Mouse (Mus musculus): ENCODE data around the gene Chrnb2. TPM values are rescaled to one million over a fixed set of nuclear protein-coding genes. Genes with fewer than 3 reads are reported as not detected.
"Not testable (repeated sequence)": the region's sequence is repeated elsewhere in the genome, so short reads cannot be mapped to it uniquely, and the experiment has no call there.

Gene Chrnb2
- polyA plus RNA-seq, 1 experiment, result 2.8 TPM

DNA sequence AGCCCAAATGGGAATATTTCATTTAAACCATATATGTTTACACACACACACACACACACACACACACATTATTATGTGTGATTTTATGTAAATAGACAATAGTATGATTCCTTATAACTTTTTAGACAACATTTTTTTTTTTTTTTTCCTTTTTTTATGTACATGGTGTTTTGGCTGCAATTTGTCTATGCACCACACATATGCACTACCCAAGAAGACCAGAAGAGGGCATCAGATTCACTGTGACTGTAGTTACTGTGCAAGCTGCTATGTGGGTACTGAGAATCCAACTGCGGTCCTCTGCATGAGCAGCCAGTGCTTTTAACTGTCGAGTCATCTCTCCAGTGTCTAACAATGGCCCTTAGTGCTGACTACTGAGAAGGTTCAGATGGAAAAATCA, 42.3 kb upstream of the Chrnb2 start:
- DNase-seq, result no peak
- Histone ChIP-seq H3K27me3 (ENCODE audit: control insufficient read depth, insufficient read depth, low read length) (no peaks in the 10 kb centered on the region), H3K4me1 (replicated peaks; ENCODE audit: control insufficient read depth, insufficient read depth, low read length) (no peaks in the 10 kb centered on the region), H3K4me3 (ENCODE audit: control insufficient read depth, insufficient read depth, low read length) (no peak overlapping the region), H3K27ac (ENCODE audit: control insufficient read depth, insufficient read depth, low read length) (no peak overlapping the region), H3K36me3 (ENCODE audit: control insufficient read depth, insufficient read depth, low read length) (no peaks in the 10 kb centered on the region)
- TF ChIP-seq POLR2A (IDR thresholded peaks at IDR 0.05; ENCODE audit: control insufficient read depth, extremely low read depth, insufficient read depth, low read length, poor library complexity), result no peak
- TF ChIP-seq CTCF (IDR thresholded peaks at IDR 0.05; ENCODE audit: borderline replicate concordance, control insufficient read depth, extremely low read depth, insufficient read depth, low read length, poor library complexity), result no peak
- 96% methylated on average over 2 of the region's 2 CpGs for WGBS

DNA sequence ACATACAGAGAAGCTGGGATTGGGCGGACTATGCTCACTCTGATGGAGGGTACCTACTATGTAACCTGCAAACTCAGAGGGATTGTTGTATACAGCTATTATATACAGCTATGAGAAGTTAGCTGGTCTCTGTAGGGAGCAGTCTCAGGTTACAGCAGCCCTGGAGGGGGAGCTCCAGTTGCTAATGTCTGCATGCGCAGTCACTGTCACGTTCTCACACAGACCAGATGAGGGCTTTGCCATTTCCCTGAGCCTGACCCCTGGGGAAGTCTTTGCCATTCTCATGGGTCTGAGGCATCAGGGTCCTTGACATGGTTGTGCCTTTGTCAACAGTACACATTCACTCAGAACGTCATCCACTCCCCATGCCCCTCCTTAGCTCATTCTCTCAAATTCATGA, 40.7 kb upstream of the Chrnb2 start:
- Histone ChIP-seq H3K4me3 (ENCODE audit: control insufficient read depth, insufficient read depth, low read length) (no peak overlapping the region), H3K36me3 (ENCODE audit: control insufficient read depth, insufficient read depth, low read length) (no peaks in the 10 kb centered on the region), H3K4me1 (replicated peaks; ENCODE audit: control insufficient read depth, insufficient read depth, low read length) (0 out of 2 replicates have a peak, but pooled peaks cover 2% of the 10 kb centered on the region), H3K27ac (ENCODE audit: control insufficient read depth, insufficient read depth, low read length) (no peak overlapping the region), H3K27me3 (ENCODE audit: control insufficient read depth, insufficient read depth, low read length) (no peaks in the 10 kb centered on the region)
- 94% methylated on average over 4 of the region's 4 CpGs for WGBS
- DNase-seq, result no peak
- TF ChIP-seq POLR2A (IDR thresholded peaks at IDR 0.05; ENCODE audit: control insufficient read depth, extremely low read depth, insufficient read depth, low read length, poor library complexity) (no peak), CTCF (IDR thresholded peaks at IDR 0.05; ENCODE audit: borderline replicate concordance, control insufficient read depth, extremely low read depth, insufficient read depth, low read length, poor library complexity) (no peak)

DNA sequence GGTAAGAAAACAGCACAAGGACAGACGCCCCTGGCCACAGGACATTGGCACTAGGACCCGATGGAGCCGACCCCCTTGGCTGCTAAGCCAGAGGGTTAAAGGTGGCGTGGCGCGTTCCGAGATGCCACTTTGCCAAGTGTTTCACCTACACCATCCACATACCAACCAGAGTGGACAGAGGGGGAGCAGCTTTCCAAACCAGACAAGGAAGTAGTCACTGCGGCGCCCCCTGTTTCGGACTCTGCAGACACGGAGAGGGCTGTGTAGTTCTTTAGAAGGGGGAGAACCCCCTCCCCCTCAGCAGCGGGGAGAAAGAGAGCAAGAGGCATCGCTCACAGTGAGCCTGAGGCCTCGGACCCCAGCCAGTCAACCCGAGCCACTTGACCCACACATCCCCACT, 38.4 kb upstream of the Chrnb2 start:
- H3K27ac ChIP-seq (ENCODE audit: control insufficient read depth, insufficient read depth, low read length), result no peak overlapping the region
- TF ChIP-seq CTCF (IDR thresholded peaks at IDR 0.05; ENCODE audit: borderline replicate concordance, control insufficient read depth, extremely low read depth, insufficient read depth, low read length, poor library complexity), result no peak
- no peak for TF ChIP-seq POLR2A (IDR thresholded peaks at IDR 0.05; ENCODE audit: control insufficient read depth, extremely low read depth, insufficient read depth, low read length, poor library complexity)
- H3K36me3 ChIP-seq (ENCODE audit: control insufficient read depth, insufficient read depth, low read length), result no peaks in the 10 kb centered on the region
- H3K4me1 ChIP-seq (replicated peaks; ENCODE audit: control insufficient read depth, insufficient read depth, low read length), result 0 out of 2 replicates have a peak, but pooled peaks cover 2% of the 10 kb centered on the region
- DNase-seq, result no peak
- H3K4me3 ChIP-seq (ENCODE audit: control insufficient read depth, insufficient read depth, low read length), result no peak overlapping the region
- WGBS, result 92% methylated on average over 15 of the region's 15 CpGs
- H3K27me3 ChIP-seq (ENCODE audit: control insufficient read depth, insufficient read depth, low read length), result no peaks in the 10 kb centered on the region

DNA sequence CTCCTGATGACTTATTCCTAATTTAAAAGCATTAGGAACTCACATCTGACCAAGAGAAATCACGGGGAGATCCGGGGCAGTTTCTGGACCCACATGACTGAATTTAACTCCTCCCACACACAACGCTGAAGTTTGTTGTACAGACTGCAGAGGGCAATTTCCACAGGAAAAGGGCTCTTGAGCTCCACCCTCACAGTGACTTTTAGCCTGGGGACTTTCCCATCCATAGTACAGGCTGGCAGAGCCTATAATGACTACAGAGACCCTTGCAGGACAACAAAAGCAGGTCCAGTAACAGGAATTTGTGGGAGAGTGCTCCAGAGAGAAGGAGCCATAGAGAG, 37.0 kb upstream of the Chrnb2 start:
- H3K36me3 ChIP-seq (ENCODE audit: control insufficient read depth, insufficient read depth, low read length), result no peaks in the 10 kb centered on the region
- H3K27ac ChIP-seq (ENCODE audit: control insufficient read depth, insufficient read depth, low read length), result no peak overlapping the region
- no peaks in the 10 kb centered on the region for H3K27me3 ChIP-seq (ENCODE audit: control insufficient read depth, insufficient read depth, low read length)
- TF ChIP-seq POLR2A (IDR thresholded peaks at IDR 0.05; ENCODE audit: control insufficient read depth, extremely low read depth, insufficient read depth, low read length, poor library complexity) (no peak), CTCF (IDR thresholded peaks at IDR 0.05; ENCODE audit: borderline replicate concordance, control insufficient read depth, extremely low read depth, insufficient read depth, low read length, poor library complexity) (no peak)
- H3K4me3 ChIP-seq (ENCODE audit: control insufficient read depth, insufficient read depth, low read length), result no peak overlapping the region
- 0% methylated on average over 3 of the region's 3 CpGs for WGBS
- 0 out of 2 replicates have a peak, but pooled peaks cover 2% of the 10 kb centered on the region for H3K4me1 ChIP-seq (replicated peaks; ENCODE audit: control insufficient read depth, insufficient read depth, low read length)
- DNase-seq, result no peak

DNA sequence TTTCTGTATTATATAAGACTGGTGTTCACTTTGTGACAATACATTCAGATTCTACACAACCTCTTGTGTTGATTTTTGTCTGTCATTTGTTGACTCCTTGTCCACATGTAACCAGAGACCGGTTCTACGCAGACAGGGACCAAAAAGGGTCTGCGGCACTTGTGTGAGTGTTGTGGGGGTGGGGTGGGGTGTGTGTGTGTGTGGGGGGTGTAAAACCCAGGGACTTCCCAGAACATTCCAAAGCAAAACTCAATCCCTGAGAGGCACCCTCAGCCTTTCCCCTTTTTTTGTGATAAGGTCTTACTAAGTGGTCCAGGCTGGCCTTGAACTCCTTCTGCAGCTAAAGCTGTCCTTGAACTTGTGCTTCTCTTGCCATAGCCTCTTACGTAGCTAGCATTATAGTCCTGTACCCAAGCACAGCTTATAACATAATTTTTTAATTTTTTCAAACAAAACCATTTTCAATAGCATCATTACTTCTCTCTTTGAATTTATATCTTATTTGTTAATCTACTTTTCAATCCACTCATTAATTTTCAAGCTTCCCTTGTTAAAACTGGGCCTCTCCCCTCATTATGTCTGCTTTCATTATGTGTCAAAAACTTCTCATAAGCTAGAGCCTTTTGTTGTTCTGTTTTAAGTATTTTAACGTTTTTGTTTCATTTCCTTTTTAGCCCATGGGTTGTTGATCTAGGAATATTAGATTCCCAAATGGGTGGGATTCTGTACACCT, 36.5 kb upstream of the Chrnb2 start:
- 77% methylated on average over 5 of the region's 5 CpGs for WGBS

DNA sequence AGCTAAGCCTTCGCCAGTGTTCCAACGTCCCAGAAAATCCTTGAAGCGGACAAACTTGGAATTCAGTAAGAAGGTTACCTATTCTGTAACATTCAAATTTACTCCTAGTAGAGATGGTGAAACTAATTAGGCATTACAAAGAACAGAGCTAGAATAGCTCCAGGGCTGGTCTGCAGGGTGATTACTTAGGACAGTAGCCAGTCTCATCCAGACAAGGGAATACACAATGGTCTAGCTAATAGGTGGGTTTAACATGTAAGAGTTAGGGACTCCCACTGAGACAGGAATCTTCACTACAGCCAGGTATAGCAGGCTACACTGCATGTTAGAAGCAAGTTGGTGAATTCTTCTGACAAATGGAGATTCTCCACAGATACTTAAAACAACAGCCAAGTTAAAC, 35.6 kb upstream of the Chrnb2 start:
- 96% methylated on average over 3 of the region's 3 CpGs for WGBS
- not testable (repeated sequence) for H3K27me3 ChIP-seq (ENCODE audit: control insufficient read depth, insufficient read depth, low read length); H3K4me1 ChIP-seq (replicated peaks; ENCODE audit: control insufficient read depth, insufficient read depth, low read length); H3K36me3 ChIP-seq (ENCODE audit: control insufficient read depth, insufficient read depth, low read length); H3K27ac ChIP-seq (ENCODE audit: control insufficient read depth, insufficient read depth, low read length); H3K4me3 ChIP-seq (ENCODE audit: control insufficient read depth, insufficient read depth, low read length); DNase-seq

More for the DNA sequence above, 36.5 kb upstream of the Chrnb2 start:
- Histone ChIP-seq H3K36me3 (ENCODE audit: control insufficient read depth, insufficient read depth, low read length) (no peaks in the 10 kb centered on the region), H3K27me3 (ENCODE audit: control insufficient read depth, insufficient read depth, low read length) (no peaks in the 10 kb centered on the region), H3K4me3 (ENCODE audit: control insufficient read depth, insufficient read depth, low read length) (no peak overlapping the region), H3K4me1 (replicated peaks; ENCODE audit: control insufficient read depth, insufficient read depth, low read length) (peaks cover 6% of the 10 kb centered on the region; the same call in 1 of the 2 replicates), H3K27ac (ENCODE audit: control insufficient read depth, insufficient read depth, low read length) (no peak overlapping the region)
- TF ChIP-seq CTCF (IDR thresholded peaks at IDR 0.05; ENCODE audit: borderline replicate concordance, control insufficient read depth, extremely low read depth, insufficient read depth, low read length, poor library complexity) (no peak), POLR2A (IDR thresholded peaks at IDR 0.05; ENCODE audit: control insufficient read depth, extremely low read depth, insufficient read depth, low read length, poor library complexity) (no peak)
- no peak for DNase-seq

DNA sequence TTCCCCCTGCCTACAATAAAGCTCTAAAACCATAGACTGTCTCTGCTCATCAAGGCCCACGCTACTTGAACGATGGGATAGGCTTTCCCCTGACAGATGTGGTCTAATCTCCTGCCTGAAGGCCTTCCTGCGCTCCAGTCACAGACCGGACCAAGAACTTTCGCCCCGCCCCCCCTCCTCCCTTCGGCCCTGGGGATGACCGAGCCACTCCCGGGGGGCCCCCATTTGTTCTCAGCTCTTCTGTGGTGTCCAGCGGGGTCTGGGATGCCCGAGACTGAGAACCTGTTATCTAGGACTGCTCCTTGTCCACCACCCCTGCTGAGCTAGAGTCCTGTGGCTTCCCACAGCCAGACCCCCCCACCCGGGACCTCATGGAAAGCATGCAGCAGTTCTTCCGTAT, 35.0 kb upstream of the Chrnb2 start:
- no peak overlapping the region for H3K4me3 ChIP-seq (ENCODE audit: control insufficient read depth, insufficient read depth, low read length)
- WGBS, result 87% methylated on average over 13 of the region's 13 CpGs

More for the DNA sequence above, 35.0 kb upstream of the Chrnb2 start:
- H3K27ac ChIP-seq (ENCODE audit: control insufficient read depth, insufficient read depth, low read length), result no peak overlapping the region
- TF ChIP-seq CTCF (IDR thresholded peaks at IDR 0.05; ENCODE audit: borderline replicate concordance, control insufficient read depth, extremely low read depth, insufficient read depth, low read length, poor library complexity) (no peak), POLR2A (IDR thresholded peaks at IDR 0.05; ENCODE audit: control insufficient read depth, extremely low read depth, insufficient read depth, low read length, poor library complexity) (no peak)
- H3K36me3 ChIP-seq (ENCODE audit: control insufficient read depth, insufficient read depth, low read length), result no peaks in the 10 kb centered on the region
- H3K27me3 ChIP-seq (ENCODE audit: control insufficient read depth, insufficient read depth, low read length), result no peaks in the 10 kb centered on the region
- DNase-seq, result no peak
- H3K4me1 ChIP-seq (replicated peaks; ENCODE audit: control insufficient read depth, insufficient read depth, low read length), result peaks cover 6% of the 10 kb centered on the region; the same call in 1 of the 2 replicates

Data from thymus, adult 2 months (tissue).